Mouse (Mus musculus) cerebellum, adult 2 months (tissue): ENCODE measurements around the gene Npnt.

Source experiments
- CTCF ChIP-seq: fragments of 200-500 bp; IDR thresholded peaks from 2 replicates; pipeline ENCODE4 v1.5.1; 2011; ENCODE audit warnings: low read depth, mild to moderate bottlenecking, control low read depth, low read length, moderate library complexity, borderline replicate concordance; ENCODE audit not compliant: insufficient read depth
- POLR2A ChIP-seq: fragments of 200-500 bp; IDR thresholded peaks from 2 replicates; pipeline ENCODE4 v1.6.1; 2011; ENCODE audit warnings: low read length, control low read depth, borderline replicate concordance; ENCODE audit not compliant: insufficient read depth

DNA sequence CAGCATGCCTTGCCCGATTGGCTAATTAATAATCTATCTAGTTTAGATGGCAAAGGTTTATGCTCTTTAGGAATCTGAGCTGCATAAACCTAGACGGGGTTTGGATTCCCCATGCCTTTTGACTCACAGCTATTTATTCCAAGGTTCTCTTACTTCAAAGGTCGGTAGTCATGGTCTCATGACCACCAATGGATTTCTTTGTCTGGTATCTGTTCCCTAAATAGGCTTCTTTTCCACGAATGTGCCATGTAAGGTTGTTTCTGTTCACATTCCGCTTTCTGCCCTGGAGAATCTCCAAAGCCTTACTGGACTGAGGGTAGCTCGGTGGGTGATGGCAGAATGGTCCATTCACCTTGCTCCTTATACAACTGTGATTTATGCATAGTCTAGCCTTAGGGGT lies 80.0 kb downstream of the Npnt start:
- TF ChIP-seq CTCF (no peak), POLR2A (no peak)
